Mouse (Mus musculus) gastrocnemius, postnatal 25 days (tissue): ENCODE measurements around the gene 9230113P08Rik. TPM values are rescaled to one million over a fixed set of nuclear protein-coding genes. Genes with fewer than 3 reads are reported as not detected.
"Not testable (repeated sequence)": the region's sequence is repeated elsewhere in the genome, so short reads cannot be mapped to it uniquely, and the experiment has no call there.

Experiments
- DNase-seq: peaks from one replicate; pipeline ENCODE4 v3.0.0; 2022
- long read RNA-seq, 2 experiments: library from polyadenylated mRNA; stranded (forward); transcript quantifications; one replicate each; pipeline ENCODE4 v2.0.0; 2021
- total RNA-seq, 2 experiments: library from RNA; stranded (reverse); gene quantifications; 1 replicate in 1 of 2; 2 replicates in 1 of 2; pipeline ENCODE4 v1.2.3; 2021

The 9230113P08Rik gene
- total RNA-seq: not detected
- long read RNA-seq, experiment 1: 0 reads
- long read RNA-seq, experiment 2: 0 reads

DNA sequence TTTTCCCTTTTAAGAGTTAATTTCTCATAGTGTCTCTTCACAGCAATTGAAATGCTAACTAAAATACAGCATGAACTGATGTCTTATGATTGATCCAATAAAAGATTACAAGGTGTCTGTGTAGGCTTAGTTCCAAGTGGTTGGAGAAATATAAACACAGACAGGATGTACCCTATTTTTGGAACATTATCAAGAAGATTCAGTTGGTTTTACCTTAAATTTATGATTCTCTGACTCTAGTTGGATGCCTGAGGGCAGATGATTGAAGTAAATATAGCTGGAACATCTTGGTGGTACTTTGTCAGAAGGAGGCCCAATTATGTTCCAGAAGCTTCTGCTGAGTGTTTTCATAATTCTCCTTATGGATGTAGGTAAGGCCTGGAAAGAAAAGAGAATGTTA lies at the start of gene 9230113P08Rik:
Gene 9230113P08Rik (plus strand): TSS at position 301 of the 400 bp plus-strand sequence.
- not testable (repeated sequence) for DNase-seq

GRCm38 (mm10) chr9:35893112-35893511 lies 15.1 kb upstream of the 9230113P08Rik start:
- not testable (repeated sequence) for DNase-seq

- no peak for DNase-seq
Measured at GRCm38 (mm10) chr9:35904494-35904893, 3.7 kb upstream of the 9230113P08Rik start.

GRCm38 (mm10) chr9:35930817-35931216 lies 22.6 kb downstream of the 9230113P08Rik start:
- DNase-seq: no peak

Other genes with a start within 250 kb of the 9230113P08Rik start
- not detected for gene Pate1, start 221.0 kb upstream of the 9230113P08Rik start, total RNA-seq
- not detected for gene Gm17677, start 167.4 kb upstream of the 9230113P08Rik start, total RNA-seq
- gene Gm17727, start 130.3 kb upstream of the 9230113P08Rik start, total RNA-seq: not detected
- not detected for gene Gm27235, start 118.3 kb upstream of the 9230113P08Rik start, total RNA-seq
- gene D730048I06Rik, start 118.3 kb upstream of the 9230113P08Rik start, total RNA-seq: not detected
- not detected for gene 9230110F15Rik, start 64.3 kb upstream of the 9230113P08Rik start, total RNA-seq
- not detected for gene Gm5916, start 220.4 kb downstream of the 9230113P08Rik start, total RNA-seq